Mouse (Mus musculus) limb, embryonic 11.5 days (tissue): Measurements from ENCODE around the gene Klk1b11. TPM values are rescaled to one million over a fixed set of nuclear protein-coding genes. Genes with fewer than 3 reads are reported as not detected.
"Not testable (repeated sequence)": the region's sequence is repeated elsewhere in the genome, so short reads cannot be mapped to it uniquely, and the experiment has no call there.

ENCODE experiments used
- ATAC-seq: fragments of 200-750 bp; cut with Nextera tagmentation; 2 replicates; pipeline ENCODE4 v1.8.0; 2017; ENCODE audit warnings: low read depth; ENCODE audit not compliant: insufficient number of reproducible peaks, low FRiP score, low TSS enrichment
- DNase-seq: peaks from one replicate; pipeline ENCODE4 v3.0.0-alpha.2; 2015; ENCODE audit warnings: low spot score
- H3K27ac ChIP-seq: fragments of 300-500 bp; sonication (generic); replicated peaks from 2 replicates; pipeline ENCODE4 v1.5.1; 2014; ENCODE audit warnings: low read depth, mild to moderate bottlenecking, low read length
- H3K27me3 ChIP-seq: fragments of 300-500 bp; sonication (generic); 2 replicates; pipeline ENCODE4 v1.6.1; 2014; ENCODE audit warnings: mild to moderate bottlenecking, low read length, mixed read lengths; ENCODE audit not compliant: control insufficient read depth, insufficient read depth
- H3K36me3 ChIP-seq: fragments of 300-500 bp; sonication (generic); 2 replicates; pipeline ENCODE4 v1.6.1; 2014; ENCODE audit warnings: mild to moderate bottlenecking, low read length, moderate library complexity, mixed read lengths; ENCODE audit not compliant: control insufficient read depth, insufficient read depth
- H3K4me1 ChIP-seq: fragments of 300-500 bp; sonication (generic); 2 replicates; pipeline ENCODE4 v1.6.1; 2014; ENCODE audit warnings: low read length, mixed read lengths; ENCODE audit not compliant: control insufficient read depth, insufficient read depth
- H3K4me2 ChIP-seq: fragments of 300-500 bp; sonication (generic); 2 replicates; pipeline ENCODE4 v1.6.1; 2014; ENCODE audit warnings: low read depth, mild to moderate bottlenecking, moderate library complexity; ENCODE audit not compliant: severe bottlenecking
- H3K4me3 ChIP-seq: fragments of 300-500 bp; sonication (generic); 2 replicates; pipeline ENCODE4 v1.5.1; 2014; ENCODE audit warnings: low read depth, low read length
- H3K9ac ChIP-seq: fragments of 300-500 bp; sonication (generic); 2 replicates; pipeline ENCODE4 v1.6.1; 2014; ENCODE audit warnings: mild to moderate bottlenecking, low read length
- H3K9me3 ChIP-seq: fragments of 300-500 bp; sonication (generic); 2 replicates; pipeline ENCODE4 v1.6.1; 2016; ENCODE audit warnings: low read length; ENCODE audit not compliant: control insufficient read depth
- WGBS: fragments of 180-500 bp; shearing (Covaris S2); extraction: QIAGEN DNeasy Blood & Tissue Kit; methylation state at CpG from one replicate; pipeline ENCODE4 v1.1.7; 2014; 5-methylcytosine and 5-hydroxymethylcytosine counted together
- polyA plus RNA-seq: library from polyadenylated mRNA; unstranded; fragments of >200 nt; fragmentation: Nextera tagmentation; extraction: Ambion mirVana; gene quantifications from 2 replicates; pipeline ENCODE4 v1.2.1, GENCODE M21; 2014

Klk1b11 gene
- not detected in 2 replicates for polyA plus RNA-seq

DNA sequence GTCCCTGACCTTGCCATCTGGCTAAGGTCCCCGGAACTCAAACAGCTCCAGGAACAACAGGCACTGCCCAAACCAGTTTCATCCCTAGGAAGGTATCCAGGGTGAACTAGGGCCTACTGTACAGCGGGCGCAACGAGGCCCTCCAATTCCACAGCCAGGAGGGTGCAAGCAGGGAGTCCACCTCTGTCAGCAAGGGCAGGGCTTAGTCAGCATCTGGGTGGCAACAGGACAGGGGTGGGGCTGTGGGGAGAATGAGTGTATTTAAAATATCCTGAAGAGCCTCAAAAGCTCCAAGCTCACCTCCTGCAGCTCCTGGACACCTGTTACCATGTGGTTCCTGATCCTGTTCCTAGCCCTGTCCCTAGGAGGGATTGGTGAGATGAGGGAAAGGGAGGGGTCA, at the start of gene Klk1b11:
TSS of gene Klk1b11 (plus strand) at position 301 of the 400 bp plus-strand sequence.
- H3K4me3 ChIP-seq, H3K27me3 ChIP-seq, H3K36me3 ChIP-seq, ATAC-seq, H3K4me2 ChIP-seq, H3K9ac ChIP-seq, DNase-seq, H3K4me1 ChIP-seq, H3K27ac ChIP-seq, H3K9me3 ChIP-seq: not testable (repeated sequence)
- 87% methylated on average over 4 of the region's 4 CpGs for WGBS

DNA sequence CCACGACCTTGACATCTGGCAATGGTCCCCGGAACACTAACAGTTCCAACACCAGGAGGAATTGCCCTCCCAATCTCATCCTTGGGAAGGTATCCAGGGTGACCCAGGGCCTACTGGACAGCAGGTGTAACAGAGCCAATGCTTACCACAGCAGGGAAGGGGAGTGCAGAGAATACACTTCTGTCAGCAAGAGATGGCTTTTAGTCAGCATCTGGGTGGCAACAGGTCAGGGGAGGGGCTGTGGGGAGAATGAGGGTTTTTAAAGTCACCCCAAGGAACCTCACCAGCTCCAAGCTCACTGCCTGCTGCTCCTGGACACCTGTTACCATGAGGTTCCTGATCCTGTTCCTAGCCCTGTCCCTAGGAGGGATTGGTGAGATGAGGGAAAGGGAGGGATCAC, 45.3 kb upstream of the Klk1b11 start, which contains the start of gene Klk1b8:
TSS of gene Klk1b8 (plus strand) at position 301 of the 400 bp plus-strand sequence.
- no peak for DNase-seq
- Histone ChIP-seq H3K4me3 (no peak within 1 kb of the TSS), H3K27me3 (no peaks in the 10 kb centered on the region), H3K4me1 (no peaks in the 10 kb centered on the region), H3K36me3 (no peaks in the 10 kb centered on the region), H3K9ac (no peak within 1 kb of the TSS), H3K9me3 (no peaks in the 10 kb centered on the region), H3K4me2 (no peak within 1 kb of the TSS), H3K27ac (no peak within 1 kb of the TSS)
- no peak for ATAC-seq
- 69% methylated on average over 2 of the region's 2 CpGs for WGBS

DNA sequence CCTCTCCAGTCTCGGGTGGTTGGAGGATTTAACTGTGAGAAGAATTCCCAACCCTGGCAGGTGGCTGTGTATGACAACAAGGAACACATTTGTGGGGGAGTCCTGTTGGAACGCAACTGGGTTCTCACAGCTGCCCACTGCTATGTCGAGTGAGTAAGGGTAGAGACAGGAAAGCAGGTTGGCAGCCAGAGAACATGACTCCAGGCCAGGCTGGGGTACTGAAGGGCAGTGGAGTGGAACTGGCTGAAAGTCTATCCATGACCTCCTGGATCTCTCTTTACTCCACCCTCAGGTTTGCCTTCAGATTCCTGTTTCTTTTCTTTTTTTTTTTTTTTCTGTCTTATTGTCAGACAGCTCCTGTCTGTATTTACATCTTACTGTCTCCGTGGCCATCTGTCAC, 43.0 kb upstream of the Klk1b11 start:
- H3K9ac ChIP-seq, result no peak overlapping the region
- H3K4me3 ChIP-seq, result no peak overlapping the region
- H3K4me2 ChIP-seq, result no peak overlapping the region
- no peaks in the 10 kb centered on the region for H3K36me3 ChIP-seq
- no peak overlapping the region for H3K27ac ChIP-seq
- H3K27me3 ChIP-seq, result no peaks in the 10 kb centered on the region
- DNase-seq, result no peak
- no peaks in the 10 kb centered on the region for H3K4me1 ChIP-seq
- ATAC-seq, result no peak
- 70% methylated on average over 4 of the region's 4 CpGs for WGBS
- H3K9me3 ChIP-seq, result no peaks in the 10 kb centered on the region

DNA sequence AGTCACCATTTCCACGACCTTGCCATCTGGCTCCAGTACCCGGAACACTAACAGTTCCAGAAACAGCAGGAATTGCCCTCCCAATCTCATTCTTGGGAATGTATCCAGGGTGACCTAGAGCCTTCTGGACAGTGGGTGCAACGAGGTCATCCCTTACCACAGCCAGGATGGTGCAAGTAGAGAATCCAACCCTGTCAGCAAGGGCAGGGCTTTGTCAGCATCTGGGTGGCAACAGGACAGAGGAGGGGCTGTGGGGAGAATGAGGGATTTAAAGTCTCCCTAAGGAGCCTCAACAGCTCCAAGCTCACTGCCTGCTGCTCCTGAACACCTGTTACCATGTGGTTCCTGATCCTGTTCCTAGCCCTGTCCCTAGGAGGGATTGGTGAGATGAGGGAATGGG, 29.2 kb upstream of the Klk1b11 start, which contains the start of gene Klk1b1:
TSS of gene Klk1b1 (plus strand) at position 301 of the 400 bp plus-strand sequence.
- H3K27ac ChIP-seq, result no peak within 1 kb of the TSS
- no peak within 1 kb of the TSS for H3K4me3 ChIP-seq
- H3K9me3 ChIP-seq, result no peaks in the 10 kb centered on the region
- ATAC-seq (no peak), DNase-seq (no peak)
- no peaks in the 10 kb centered on the region for H3K36me3 ChIP-seq
- no peak within 1 kb of the TSS for H3K4me2 ChIP-seq
- no peak within 1 kb of the TSS for H3K9ac ChIP-seq
- 72% methylated on average over 3 of the region's 3 CpGs for WGBS
- H3K4me1 ChIP-seq, result no peaks in the 10 kb centered on the region
- H3K27me3 ChIP-seq, result no peaks in the 10 kb centered on the region

DNA sequence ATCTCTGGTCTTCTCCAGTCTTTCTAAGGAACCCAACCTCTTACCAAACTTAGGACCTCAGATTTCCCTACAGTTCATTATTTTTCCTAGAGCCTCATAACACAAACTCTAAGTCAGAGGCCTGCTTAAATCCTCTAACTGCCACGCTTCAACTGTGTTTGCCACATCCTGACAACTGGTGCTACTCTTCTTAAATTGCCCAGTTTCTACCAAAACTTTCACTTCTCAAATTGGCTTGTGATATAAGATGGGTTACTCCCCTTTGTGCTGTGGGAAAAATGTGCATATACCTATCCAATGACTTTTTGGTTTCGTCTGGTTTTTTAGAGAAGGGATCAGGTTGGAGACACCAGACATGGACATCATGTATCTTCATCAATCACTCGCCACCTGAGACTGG, 28.6 kb upstream of the Klk1b11 start:
- Histone ChIP-seq H3K4me3 (no peak overlapping the region), H3K9ac (no peak overlapping the region), H3K4me1 (no peaks in the 10 kb centered on the region), H3K36me3 (no peaks in the 10 kb centered on the region), H3K4me2 (no peak overlapping the region), H3K27me3 (no peaks in the 10 kb centered on the region), H3K27ac (no peak overlapping the region), H3K9me3 (no peaks in the 10 kb centered on the region)
- ATAC-seq (no peak), DNase-seq (no peak)
- WGBS, result 84% methylated on average over 3 of the region's 3 CpGs

DNA sequence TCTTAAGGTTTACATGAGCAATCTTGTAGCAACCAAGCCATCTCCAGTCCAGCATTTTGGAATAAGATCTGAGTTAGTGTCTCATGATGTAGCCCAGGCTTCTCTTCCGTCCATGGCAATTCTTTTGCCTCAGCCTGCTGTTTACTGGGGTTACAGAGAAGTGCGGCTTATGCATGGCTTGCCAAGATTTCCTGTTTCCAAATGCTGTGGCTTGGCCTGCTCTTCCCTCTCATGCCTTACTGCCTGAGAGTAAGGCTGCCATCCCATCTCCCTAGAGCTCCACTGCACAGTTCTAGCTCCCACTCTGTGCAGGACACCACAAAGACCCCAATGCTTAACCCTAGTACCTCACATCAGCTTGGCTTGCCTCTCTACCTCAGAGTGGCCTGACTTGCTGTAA, 28.1 kb upstream of the Klk1b11 start:
- H3K9me3 ChIP-seq, result no peaks in the 10 kb centered on the region
- whole genome bisulfite sequencing, result 87% methylated on average over 2 of the region's 2 CpGs
- no peaks in the 10 kb centered on the region for H3K27me3 ChIP-seq
- no peaks in the 10 kb centered on the region for H3K4me1 ChIP-seq
- H3K4me2 ChIP-seq, result no peak overlapping the region
- H3K36me3 ChIP-seq, result no peaks in the 10 kb centered on the region
- no peak overlapping the region for H3K27ac ChIP-seq
- H3K9ac ChIP-seq, result no peak overlapping the region
- DNase-seq (no peak), ATAC-seq (no peak)
- H3K4me3 ChIP-seq, result no peak overlapping the region

DNA sequence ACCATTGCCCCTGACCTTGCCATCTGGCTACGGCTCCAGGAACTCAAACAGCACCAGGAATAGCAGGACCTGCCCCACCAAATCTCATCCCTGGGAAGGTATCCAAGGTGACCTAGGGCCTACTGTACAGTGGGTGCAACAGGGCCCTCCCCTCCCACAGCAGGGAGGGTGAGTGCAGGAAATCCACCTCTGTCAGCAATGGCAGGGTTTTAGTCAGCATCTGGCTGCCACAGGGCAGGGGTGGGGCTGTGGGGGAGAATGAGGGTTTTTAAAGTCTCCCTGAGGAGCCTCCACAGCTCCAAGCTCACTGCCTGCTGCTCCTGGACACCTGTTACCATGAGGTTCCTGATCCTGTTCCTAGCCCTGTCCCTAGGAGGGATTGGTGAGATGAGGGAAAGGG, 19.9 kb upstream of the Klk1b11 start, which contains the start of gene Klk1b9:
TSS of gene Klk1b9 (plus strand) at position 301 of the 400 bp plus-strand sequence.
- H3K9ac ChIP-seq, result not testable (repeated sequence)

DNA sequence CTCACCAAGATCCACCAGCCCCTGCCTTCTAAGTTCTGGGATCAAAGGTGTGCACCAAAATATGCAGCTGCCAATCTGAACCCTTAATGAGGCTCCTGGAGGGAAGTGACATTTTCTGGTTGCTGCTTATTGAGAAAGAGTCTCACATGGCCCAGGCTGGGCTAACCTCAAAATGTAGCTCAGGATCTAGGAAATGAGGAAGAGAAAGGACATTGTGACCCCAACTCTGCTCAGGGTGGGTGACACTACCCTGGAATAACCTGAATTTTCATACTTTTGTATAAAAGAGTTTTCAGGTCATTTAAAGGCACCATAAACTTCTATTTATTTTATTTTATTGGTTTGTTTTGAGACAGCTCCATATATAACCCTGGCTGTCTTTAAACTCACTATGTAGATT, 10.0 kb upstream of the Klk1b11 start:
- H3K9ac ChIP-seq, result no peak overlapping the region
- H3K36me3 ChIP-seq, result no peaks in the 10 kb centered on the region
- no peak for ATAC-seq
- H3K27ac ChIP-seq, result no peak overlapping the region
- no peaks in the 10 kb centered on the region for H3K4me1 ChIP-seq
- H3K27me3 ChIP-seq, result no peaks in the 10 kb centered on the region
- no peaks in the 10 kb centered on the region for H3K9me3 ChIP-seq
- no peak overlapping the region for H3K4me2 ChIP-seq
- H3K4me3 ChIP-seq, result no peak overlapping the region
- DNase-seq, result no peak

More for the DNA sequence above, 19.9 kb upstream of the Klk1b11 start, which contains the start of gene Klk1b9:
- H3K4me3 ChIP-seq, H3K27ac ChIP-seq, H3K4me2 ChIP-seq, H3K27me3 ChIP-seq, DNase-seq, ATAC-seq, H3K9me3 ChIP-seq, H3K36me3 ChIP-seq, H3K4me1 ChIP-seq: not testable (repeated sequence)
- WGBS, result 69% methylated on average over 1 of the region's 1 CpGs

DNA sequence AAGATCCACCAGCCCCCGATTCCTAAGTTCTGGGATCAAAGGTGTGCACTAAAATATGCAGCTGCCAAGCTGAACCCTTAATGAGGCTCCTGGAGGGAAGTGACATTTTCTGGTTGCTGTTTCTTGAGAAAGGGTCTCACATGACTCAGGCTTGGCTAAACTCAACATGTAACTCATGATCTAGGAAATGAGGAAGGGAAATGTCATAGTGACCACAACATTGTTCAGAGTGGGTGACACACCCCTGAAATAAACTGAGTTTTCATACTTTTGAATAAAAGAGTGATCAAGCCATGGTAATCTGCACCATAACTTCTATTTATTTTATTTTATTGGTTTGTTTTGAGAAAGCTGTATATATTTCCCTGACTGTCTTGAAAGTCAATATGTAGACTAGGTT, 856 bp upstream of the Klk1b11 start:
- not testable (repeated sequence) for H3K9me3 ChIP-seq, DNase-seq, H3K9ac ChIP-seq, H3K36me3 ChIP-seq, H3K4me1 ChIP-seq, H3K27me3 ChIP-seq, H3K27ac ChIP-seq, ATAC-seq, H3K4me3 ChIP-seq, H3K4me2 ChIP-seq
- WGBS, result 61% methylated on average over 1 of the region's 1 CpGs
